Mouse (Mus musculus) cerebellum, adult 9-10 months (tissue): Measurements from ENCODE around the gene Adap1.

ENCODE experiments used
- DNase-seq: peaks from one replicate; pipeline ENCODE4 v3.0.0; 2022

Gene Adap1

DNA sequence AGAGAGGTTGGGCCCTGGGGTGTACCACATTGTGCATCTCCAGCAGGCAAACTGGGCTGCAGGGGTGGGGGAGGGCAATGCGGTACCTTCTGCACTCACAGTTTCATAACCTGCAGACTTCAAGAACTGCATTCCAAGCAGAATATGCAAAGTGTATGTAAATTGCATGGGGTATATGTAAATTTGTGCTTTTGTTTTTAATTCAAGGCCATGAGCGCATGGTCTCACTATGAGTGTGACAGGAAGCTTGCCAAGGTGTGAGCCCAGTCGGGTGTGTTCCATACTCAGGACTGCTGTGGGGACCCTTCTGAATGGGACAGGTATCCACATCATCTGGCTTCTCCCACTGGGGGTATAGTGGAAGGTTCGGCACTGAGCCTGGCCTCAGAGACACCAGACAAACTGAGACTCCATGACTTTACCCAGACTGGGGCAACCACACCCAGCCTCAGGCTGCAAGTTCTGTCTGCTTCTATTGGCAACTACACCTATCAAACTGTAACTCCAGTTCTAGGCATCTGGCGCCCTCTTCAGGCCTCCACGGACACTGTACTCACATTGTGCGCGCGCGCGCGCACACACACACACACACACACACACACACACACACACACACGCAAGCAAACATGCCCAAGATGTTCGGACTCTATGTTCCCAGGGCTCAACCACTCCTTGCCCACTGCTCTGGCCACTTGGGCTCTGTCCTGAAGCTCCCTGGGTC, 41.8 kb downstream of the Adap1 start:
- no peak for DNase-seq

DNA sequence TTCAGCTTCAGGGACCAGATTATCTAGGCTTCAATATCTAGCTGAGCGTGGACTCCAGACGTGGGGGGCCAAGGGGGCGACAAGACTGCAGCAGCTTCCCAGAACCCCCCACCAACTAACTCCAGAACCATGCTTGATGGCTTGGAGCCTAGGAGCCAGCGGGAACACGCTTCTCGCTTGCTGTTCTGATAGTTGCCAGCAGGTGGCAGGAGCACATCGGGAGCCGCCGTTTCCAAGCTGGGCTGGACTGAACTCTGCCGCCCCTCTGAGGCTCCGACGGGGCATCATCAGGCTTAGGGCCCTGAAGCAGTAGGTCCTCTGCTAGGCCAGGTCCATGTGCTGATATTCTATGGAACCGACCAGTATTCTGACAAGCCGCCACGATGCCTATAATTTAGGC, 43.2 kb downstream of the Adap1 start:
- DNase-seq: peak; percentile 86

DNA sequence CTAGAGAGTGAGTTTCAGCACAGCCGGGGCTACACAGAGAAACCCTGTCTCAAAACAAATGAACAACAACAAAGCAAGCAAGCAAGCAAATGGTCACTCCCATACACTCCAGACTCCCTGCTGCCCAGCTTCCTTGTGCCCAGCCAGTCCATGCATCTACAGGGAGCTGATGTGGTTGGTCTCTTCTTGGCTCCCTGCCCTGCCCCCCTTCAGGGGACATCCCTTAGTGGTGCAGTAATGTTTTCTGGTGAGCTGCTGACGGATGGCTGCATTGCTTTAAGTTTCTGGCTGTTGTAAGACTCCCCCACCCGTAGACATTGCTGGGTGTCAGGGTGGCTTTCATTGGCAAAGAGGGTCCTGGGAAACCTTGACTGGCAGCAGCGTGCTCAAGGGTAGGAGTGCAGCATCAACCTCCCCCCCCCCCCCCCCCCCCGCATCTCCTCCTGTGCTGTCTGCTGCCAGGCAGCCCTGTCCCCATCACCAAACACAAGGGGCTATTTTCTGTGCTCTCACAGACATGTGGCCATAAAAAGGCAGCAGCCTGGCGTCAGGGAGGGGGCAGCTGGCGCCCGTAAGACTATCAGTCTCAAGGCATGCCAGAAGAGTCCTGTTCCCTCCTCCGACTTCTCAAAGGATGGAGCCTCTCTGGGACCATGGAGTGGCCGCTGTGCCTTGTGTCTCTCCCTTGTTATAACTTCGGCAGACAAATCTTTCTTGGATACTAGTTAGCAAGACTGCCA, 43.9 kb downstream of the Adap1 start:
- DNase-seq: no peak

DNA sequence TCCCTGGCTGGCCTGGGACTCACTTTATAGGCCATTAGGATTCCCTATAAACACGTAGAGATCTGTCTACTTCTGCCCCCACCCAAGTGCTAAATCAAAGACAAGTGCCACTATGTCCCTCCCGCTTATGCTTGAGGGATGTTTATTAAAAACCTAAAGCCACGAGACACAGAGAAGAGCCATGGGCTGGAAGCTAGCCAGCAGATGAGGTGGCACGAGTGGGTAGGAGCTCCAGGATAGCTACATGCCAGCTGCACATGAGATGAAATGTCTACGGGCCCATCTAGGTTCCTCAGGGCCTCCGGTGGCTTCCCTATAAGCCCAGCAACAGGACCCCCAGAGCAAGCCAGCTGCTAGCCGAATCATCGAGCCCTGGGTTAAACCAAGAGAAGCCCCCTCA, 48.1 kb downstream of the Adap1 start:
- no peak for DNase-seq

DNA sequence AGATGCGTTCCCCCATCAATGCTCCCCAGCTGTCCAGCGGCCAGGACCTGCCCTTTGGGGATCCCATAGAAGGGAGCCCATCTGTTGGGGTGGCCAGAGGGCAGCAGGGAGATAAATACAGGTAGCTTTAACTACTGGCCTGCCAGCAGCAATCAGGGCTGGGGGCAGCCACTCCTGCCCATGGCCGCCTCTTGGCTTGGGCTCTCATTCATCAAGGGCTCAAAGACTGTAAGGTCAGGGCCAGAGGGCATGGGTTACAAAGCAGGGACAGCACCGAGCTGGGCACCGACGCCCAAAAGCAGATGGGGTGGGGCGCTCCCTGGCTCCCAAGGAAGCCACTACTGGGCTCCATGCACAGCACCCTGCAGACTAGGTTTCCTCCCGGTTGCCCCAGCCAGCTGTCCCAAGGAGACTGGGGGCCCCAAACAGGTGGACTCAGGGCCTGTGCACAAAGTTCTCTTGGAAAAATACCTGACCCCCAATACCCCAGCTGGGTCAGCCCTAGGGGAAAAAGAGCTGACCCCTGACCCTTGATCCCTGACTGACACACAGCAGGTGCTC, 53.3 kb downstream of the Adap1 start:
- peak; percentile 12 for DNase-seq

DNA sequence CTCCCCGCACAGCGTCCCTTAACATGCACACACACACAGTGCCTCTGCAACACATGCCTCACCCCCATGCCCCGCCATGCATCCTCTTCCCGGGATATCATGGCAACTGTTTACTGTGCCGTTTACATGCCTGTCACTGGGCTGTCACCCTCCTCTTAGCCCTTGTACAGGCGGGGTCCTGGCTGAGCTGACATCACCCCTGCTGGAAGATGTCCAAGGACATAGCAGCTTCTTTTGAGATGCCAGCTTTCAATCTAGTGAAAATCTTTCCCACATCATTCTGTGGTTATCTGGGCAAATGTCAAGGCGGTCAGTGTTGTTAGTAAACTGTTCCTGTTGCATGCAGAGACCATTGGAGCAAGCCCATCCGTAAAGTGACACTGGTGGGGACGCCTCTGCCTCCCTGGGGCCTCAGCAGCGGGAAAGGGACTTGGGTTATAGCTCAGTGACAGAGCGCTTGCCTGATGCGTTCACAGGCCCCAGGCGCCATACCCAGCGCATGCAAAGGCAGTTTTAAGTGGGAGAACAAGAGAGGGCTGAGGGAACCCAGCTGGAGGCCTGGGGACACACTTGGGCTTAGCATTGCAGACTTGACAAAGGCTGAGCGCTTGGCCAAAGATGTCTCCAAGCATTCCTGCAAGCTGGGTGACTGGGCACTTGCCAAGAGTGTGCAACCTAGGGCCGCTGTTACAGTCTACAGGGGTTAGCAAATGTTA, 54.5 kb downstream of the Adap1 start:
- DNase-seq: no peak

DNA sequence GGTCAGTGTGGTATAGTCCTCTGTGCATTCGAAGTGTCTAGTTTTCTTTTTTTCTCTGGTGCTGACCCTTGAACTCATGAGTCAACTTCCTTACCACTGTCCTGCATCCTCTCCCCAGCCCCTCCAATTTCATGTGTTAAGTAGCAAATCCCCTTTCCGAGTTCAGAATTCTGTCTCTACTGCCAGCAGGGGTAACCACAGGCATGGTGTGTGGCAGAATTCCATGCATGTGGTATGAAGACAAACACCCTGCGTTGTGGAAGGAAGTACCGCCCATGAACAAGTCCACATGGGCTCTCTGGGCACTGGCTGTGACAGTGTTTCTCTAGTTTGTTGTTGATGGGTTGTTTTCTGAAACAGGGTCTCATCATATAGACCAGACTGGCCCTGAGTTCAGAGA, 57.8 kb downstream of the Adap1 start:
- DNase-seq: no peak

DNA sequence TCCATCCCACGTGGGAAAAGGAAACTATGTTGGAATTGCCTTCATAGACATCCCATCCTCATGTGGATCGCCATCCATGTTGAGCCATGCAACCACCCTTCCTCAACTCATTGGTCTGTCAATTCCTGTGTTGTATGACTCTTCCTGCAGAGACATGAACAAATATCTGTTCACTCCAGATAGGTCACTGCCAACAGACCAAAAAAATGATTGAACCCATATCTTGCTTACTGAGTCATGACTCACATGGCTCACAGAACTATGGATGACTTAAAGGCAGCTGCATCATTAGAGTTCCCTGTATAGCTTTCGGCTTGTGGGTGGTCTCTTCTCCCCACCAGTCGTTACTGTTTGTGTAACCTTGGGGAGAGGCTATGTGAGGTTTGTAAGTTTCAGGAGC, 64.0 kb downstream of the Adap1 start:
- DNase-seq: no peak

DNA sequence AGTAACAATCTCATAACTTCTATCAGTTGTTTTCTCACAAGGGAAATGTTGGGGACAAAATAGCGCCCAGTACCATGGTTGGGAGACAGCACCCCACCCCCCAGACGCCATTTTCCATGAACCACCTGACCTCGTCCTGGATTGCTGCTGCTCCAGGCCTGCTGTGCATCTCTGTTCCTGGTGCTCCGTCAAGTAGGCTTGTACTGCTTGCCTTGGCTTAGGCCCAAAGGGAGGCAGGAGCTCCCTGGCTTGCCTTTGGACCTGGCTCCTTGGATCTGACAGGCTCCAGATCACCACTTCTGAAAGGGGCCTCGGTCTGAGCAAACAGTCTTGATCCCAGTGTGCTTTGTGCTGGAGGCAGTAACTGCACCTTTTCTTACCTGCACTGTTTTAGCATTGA, 65.6 kb downstream of the Adap1 start:
- no peak for DNase-seq

DNA sequence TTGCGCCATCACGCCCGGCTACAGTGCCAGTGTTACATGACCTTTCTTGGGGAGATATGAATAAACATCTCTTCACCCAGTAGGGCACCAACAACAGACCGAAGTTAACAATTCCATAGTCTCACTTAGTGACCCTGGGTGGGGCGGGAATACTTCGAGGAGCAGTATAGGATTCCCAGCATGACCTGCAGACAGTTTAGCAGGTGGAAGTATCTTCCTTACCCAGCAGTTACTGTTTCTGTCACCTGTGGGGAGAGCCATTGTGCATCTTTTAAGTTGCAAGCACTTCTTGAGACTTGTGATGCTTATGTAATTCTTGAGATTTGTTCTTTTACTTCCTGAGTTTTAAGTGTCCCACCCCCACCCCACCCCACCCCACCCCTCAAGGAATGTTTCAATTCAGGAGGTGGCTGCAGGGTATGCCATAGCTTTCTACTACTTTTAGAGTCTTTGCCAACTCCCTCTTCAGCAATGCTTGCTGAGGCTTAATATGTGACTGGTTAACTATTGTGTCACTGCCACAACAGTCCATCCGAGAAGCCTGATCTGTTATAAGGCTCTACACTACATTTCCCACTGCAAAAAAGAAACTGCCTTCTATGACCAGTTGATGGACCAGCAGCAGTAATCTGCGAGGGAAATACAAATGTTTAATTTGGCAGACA, 66.9 kb downstream of the Adap1 start:
- no peak for DNase-seq

DNA sequence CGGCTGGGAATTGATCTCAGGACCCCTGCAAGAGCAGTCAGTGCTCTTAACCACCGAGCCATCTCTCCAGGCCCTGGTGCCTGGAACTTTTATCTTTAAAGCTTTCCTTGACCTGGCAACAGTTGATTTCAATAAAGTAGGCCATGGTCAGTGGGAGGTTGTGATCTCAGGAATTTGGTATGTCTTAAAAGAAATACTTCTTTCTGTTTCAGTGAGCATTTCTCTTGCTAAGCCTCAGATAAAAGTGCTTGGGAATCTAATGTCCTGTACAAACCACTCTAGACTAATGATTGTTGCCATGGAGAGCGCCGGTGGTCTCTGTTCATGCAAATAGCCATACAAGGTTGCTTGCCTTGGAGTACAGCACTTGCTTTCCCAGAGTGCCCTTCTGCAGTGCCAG, 67.6 kb downstream of the Adap1 start:
- DNase-seq: no peak

DNA sequence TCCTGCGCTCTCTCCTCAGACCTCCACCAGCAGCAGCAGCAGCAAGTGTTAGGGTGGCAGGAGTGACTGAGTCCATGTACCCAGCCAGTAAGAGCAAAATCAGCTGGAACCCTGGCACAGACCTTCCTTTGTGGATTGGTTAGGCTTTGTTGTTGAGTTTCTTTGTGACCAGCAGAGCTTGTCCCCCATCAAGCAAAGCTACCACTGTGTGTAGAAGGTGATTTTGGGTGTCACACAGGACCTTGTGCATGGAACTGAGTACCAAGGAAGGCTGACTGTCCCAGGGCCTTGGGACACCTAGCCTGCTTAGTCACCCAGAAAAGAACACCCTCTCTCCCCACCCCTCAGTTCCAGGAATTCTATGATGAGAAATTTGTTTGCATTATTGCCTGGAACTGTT, 68.2 kb downstream of the Adap1 start:
- no peak for DNase-seq

DNA sequence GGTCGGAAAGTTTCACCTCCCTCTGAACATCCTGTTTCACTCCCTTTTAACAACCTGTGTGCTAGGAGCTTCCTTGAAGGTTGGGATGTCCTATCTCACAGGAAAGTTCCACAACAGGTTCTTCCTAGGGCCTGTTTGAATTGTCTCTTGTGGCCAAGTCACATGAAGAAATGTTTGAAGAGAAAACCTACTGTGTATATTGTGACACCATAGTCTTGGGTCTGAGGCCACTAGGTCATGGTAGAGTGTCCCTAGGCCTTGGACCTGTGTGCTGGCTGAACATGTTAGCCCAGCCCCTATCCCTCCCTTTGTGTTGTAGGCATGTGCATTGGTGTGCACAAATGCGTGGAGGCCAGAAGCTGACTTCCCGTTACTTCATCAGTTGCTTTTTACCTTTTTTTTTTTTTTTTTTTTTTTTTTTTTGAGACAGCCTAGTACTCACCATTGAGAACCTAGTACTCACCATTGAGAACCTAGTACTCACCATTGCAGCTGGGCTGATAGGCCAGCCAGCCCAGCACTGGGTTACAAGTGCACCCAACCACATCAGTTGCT, 69.1 kb downstream of the Adap1 start:
- DNase-seq: no peak

DNA sequence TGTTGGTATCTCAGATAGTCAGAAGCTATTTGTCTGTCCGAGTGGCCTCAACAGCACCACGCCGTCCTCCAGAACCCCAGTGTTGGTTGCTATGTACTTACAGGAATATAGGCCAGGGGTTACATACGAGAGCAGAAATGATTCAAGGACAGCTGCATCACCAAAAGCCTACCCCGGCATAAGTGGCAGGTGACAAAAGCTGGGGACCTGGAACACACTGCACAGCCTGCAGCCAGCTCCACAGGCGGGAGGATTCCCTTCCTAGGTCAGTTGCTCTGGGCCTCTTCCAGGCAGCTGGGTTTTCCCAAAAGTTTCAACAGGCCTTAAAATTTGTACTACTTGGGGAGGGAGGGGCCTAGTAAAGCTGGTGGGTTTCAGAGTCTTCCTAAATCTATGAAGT, 69.6 kb downstream of the Adap1 start:
- DNase-seq: no peak

DNA sequence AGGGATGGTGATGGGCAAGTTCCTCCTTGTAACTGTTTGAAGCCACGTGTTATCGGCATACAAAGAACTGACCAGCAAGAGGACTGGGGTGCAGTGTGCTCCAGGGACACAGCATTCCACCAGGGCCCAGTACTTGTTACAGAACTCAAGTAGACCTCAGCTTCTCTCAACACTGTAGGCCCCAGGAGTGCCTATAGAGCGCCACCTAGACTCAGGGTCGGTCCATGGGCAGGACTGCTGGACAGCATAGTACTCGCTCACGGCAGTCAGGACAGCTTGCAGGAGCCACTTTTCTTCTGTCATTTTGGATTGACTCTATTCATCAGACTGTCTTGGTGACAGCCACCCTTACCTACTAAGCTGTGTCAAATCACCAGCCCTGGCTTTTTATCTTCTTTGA, 70.5 kb downstream of the Adap1 start:
- no peak for DNase-seq

DNA sequence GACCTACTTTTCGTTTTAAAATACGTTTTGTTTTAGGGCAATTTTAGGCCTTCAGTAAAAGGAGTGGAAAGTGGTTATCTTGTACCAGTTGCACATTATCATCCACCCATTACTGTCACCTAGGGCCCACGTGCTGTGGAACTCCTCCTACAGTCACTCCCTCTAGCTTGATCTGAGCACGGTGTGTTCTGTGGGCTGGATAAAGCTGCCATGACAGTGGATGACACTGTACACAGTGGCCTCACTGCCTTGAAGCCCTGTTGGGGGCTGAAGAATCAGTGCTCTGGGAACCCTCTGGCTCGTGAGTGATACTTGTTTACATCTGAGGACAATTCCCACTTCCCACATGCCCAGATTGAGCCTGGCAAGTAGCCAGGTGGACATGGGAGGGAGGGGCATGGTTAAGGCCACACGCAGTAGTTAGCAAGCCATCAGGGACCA, 72.1 kb downstream of the Adap1 start:
- peak; percentile 73 for DNase-seq

DNA sequence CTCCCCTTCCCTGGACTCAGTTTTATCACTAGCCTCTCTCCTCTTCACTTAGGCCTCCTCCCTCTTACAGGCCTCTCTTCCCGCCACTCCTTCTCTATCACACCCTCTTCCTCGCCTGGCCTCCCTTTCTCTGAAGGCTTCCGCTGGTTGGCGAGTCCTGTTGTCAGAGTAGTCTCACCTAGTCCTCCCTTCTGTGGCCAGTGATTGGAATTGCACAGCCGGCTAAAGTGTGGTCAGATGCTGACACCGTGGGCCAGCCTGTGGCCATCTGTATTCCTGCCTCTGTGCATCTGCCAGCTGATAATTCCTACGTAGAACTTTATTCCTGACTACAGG, 72.5 kb downstream of the Adap1 start:
- no peak for DNase-seq

DNA sequence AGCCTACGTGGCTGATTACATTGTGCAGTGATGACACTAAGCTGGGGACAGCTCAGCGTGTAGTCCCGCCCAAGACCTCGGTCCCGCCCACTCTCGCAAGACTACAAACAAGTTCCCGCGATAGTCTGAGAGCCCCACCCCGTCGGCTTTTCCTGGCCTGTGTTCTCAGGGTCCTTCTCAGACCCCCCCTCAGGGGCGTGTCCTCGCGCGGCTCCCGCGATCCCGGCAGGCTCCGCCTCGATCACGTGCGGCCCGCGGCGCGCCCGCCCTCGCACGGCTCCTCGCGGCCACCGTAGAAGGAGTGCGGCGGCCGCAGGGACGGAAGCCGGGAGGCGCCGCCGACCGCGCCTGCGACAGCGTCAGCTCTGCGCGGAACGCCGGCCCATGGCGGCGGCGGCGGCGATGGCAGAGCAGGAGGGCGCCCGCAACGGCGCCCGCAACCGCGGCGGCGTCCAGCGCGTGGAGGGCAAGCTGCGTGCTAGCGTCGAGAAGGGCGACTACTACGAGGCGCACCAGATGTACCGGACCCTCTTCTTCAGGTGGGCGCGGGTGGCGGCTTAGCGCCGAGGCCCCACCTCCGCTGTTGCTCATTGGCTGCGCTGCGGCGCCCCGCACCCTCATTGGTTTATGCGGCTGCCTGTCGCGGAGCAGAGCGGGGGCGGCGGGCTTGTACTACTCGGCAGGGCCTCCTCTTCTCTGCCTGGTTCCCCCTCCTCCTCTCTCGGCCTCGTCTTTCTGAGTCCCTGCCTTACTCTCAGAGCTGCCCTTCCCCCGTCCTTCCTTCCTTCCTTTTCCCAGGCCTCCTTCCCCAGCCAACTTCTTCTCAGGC, 73.1 kb downstream of the Adap1 start, which contains the start of gene Get4:
Gene Get4 (plus strand): TSS at position 244 of the 829 bp plus-strand sequence.
- DNase-seq: peak; percentile 99

DNA sequence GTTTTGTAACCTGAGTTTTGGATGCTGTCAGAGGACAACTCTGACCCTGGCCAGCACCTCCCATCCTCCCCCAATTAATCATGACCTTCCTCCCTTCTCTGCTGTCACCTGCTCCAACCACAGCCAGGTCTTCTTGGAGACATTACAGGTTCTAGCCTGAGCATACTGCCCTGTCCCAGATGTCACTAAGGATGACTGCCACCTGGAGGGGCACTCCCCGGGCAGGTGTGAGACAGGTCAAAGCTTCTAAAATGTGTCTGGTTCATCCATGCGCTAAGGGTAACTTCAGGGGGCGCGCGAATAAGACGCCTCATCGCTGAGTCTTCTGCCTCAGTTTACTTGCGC, 73.7 kb downstream of the Adap1 start:
- DNase-seq: no peak

DNA sequence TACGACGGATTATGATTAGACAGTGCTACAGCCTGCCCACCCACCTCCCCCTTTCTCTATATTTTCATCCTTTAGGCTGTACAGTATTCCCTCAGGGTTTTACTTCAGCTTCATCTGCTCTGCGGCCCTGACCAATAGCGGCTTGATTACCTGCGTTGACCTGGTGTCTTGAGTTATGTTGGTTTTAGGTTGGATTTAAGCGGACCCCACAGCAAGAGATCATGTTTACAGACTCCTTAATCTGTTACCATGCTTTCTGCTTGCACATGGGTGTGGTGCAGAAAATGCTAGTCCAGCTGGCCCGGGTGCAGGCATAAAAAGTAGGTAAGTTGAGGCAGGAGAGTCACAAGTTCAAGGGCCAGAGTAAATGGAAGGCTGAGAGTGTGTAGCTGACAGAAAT, 74.1 kb downstream of the Adap1 start:
- peak; percentile 46 for DNase-seq

DNA sequence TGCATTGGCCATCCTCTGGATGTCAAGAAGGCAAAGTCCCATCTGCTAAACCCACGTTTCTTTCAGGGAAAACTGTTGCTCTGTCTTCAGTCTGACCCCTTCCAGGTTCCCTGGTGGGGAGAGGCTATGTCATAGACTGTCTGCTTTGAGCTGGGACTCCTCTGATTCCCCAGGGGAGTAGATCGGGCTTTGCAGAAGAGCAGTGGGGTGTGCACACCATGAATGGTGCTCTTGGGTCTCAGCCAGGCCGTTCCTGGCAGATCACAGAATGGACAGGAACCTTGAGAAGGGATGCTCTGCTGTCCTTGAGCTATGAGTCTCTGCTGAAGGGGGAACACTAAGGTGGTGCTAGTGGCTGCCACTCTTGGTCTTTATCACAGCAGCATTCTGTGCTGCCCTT, 76.6 kb downstream of the Adap1 start:
- no peak for DNase-seq

DNA sequence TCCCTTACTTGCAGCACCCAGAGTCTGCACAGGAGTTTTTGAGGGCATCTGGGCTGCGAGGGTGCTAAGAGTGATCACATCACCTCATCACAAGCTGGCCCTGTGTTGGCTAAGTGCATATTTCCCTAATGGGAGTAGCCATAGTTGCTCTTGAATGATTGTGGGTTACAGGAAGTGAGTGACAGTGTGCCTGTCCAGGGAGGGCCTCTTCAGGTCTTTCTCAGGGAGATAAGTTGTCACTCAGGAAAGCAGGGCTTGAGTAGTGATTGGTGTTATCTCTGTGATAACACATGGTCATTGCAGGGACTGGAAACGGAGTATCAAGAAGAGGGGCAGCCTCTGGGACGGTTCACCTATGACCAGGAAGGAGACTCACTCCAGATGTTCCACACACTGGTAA, 77.7 kb downstream of the Adap1 start:
- no peak for DNase-seq
